Mouse (Mus musculus): ENCODE results near the gene Rpl32. TPM values are rescaled to one million over a fixed set of nuclear protein-coding genes. Genes with fewer than 3 reads are reported as not detected.

Rpl32 gene
- total RNA-seq, 2 experiments from 2014 or later: 471 to 520 TPM

GRCm38 (mm10) chr6:115821216-115821993 lies 12.9 kb upstream of the Rpl32 start:
- no peak for DNase-seq (ENCODE audit: extremely low spot score in 1 of 2, low spot score in 1 of 2)

DNA sequence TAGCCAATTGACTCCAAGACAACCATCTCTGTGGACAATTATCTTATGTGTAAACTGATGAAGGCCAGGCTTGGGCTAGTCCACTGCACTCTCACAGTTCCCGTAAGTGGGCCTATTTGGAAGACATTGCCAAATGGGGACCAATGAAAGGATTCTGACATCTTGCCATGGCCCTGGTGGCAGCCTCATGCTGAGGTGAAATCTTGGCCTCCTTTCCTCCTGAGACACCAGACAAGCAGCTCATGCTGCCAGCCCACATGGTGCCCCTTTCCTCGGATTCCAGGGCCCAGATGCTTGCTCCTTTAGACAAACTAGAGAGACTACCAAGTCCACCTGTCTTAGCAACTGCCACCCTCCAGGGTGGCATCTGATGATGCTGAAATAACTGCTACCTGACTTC lies 9.6 kb upstream of the Rpl32 start:
- DNase-seq (ENCODE audit: extremely low spot score in 1 of 2, low spot score in 1 of 2): no peak

GRCm38 (mm10) chr6:115815041-115815440 lies 6.5 kb upstream of the Rpl32 start:
- DNase-seq (ENCODE audit: extremely low spot score in 1 of 2, low spot score in 1 of 2): no peak

DNA sequence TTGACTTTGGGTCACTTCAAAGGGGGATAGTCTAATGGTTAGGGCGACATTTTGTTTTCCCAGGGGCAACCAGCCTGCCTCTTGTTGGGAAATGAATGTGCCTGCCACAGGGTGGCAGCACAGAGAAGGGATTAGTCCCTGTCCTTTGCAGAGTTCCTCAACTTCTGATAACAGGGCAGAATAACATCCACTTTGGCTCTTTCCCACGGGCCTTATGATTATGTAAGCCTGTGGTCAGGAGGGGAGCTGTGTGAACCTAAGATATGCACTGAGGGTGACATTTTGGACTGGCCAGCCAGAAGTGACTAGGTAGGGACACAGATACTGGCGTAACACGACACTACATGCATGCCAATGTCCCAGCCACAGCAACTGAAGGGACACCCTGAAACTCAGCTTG lies 5.6 kb upstream of the Rpl32 start:
- DNase-seq (ENCODE audit: extremely low spot score in 1 of 2, low spot score in 1 of 2): peak in 1 of 2 experiments; percentile 52

DNA sequence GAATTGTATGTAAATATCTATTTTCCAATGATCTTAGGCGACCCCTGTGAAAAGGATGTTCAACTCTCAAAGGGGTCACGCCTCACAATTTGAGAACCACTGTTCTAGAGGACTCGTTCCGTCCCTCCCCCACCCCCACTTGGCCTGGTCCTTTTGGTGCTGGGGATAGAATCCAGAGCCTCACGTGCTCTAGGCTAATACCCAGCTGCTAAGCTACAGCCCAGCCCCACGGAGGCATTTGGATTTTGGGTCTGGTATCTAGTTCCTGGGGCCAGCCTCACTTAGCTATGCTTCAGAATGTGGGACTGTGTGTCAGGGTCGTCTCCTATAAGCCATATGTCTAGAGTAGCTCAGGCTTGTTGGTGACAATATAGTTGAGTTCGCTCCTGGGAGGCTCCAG lies 3.1 kb upstream of the Rpl32 start:
- DNase-seq (ENCODE audit: extremely low spot score in 1 of 2, low spot score in 1 of 2): no peak

DNA sequence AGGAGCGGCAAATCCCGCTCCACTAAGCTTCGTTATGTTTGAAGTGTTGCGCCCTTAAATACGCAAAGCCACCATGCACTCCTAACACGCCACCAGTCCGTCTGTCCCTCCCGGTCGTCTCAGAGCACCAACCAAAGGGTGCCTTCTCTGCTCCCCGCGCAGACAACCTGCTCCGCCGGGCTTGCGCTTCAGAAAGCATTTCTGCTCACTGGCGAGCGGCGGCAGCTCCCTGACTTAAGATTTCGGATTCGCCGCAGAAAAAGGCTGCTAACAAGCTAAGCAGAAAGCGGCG lies 405 bp downstream of the Rpl32 start:
- DNase-seq (ENCODE audit: extremely low spot score in 1 of 2, low spot score in 1 of 2): peak; percentile 18 to 29

GRCm38 (mm10) chr6:115807464-115808195 lies 917 bp downstream of the Rpl32 start:
- no peak for DNase-seq (ENCODE audit: extremely low spot score in 1 of 2, low spot score in 1 of 2)

DNA sequence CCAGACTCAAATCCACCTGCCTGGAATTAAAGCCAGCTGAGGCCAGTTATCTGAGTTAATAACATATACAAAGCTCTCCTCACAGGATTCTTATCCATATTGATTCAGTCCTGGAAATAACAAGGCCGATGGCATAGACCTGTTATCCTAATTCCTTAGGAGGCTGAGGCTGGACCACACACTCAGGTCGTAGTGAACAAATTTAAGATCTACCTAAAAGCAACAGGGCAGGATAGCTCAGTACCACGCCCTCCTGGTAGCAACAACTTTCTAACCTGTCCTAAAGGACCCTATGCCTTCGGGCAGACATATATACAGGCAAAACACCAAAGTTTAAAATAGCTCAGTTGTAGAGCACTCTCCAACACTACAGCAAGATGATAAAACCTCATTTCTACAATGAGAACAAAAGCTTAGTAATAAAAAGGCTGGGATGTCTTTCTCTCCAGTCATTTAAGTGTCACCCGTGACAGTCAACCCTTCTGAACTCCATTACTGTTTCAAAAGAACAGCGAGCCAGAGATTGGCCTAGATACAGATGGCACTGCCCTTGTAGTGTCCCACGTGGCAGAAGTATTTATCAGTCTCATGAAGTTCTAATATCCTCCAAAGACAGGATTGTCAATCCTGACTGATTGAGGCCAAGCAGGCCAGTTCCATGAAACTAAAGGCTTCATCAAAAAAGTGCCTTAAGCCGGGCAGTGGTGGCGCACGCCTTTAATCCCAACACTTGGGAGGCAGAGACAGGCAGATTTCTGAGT lies 3.9 kb downstream of the Rpl32 start:
- DNase-seq (ENCODE audit: extremely low spot score in 1 of 2, low spot score in 1 of 2): no peak

GRCm38 (mm10) chr6:115803541-115804382 lies 4.8 kb downstream of the Rpl32 start:
- peak; percentile 40 to 73 for DNase-seq (ENCODE audit: extremely low spot score in 1 of 2, low spot score in 1 of 2)

- DNase-seq (ENCODE audit: extremely low spot score in 1 of 2, low spot score in 1 of 2): no peak
Observed at GRCm38 (mm10) chr6:115801811-115802210, 6.7 kb downstream of the Rpl32 start.

DNA sequence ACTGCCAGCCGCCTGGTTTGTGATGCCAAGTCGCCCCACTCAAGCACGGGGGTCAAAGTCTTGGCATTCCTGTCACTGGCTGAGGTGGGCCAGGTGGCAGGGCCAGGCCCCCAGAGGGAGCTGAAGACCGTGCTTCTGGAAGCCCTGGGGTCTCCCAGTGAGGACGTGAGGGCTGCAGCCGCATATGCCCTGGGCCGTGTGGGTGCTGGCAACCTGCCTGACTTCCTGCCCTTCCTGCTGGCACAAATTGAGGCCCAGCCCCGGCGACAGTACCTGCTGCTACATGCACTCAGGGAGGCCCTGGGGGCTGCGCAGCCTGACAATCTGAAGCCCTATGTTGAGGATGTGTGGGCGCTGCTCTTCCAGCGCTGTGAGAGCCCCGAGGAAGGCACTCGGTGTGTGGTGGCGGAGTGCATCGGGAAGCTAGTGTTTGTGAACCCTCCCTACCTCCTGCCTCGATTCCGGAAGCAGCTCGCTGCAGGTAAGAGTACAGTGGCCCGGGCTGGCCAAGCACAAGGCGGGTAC lies 15.8 kb downstream of the Rpl32 start:
- DNase-seq (ENCODE audit: extremely low spot score in 1 of 2, low spot score in 1 of 2): no peak

DNA sequence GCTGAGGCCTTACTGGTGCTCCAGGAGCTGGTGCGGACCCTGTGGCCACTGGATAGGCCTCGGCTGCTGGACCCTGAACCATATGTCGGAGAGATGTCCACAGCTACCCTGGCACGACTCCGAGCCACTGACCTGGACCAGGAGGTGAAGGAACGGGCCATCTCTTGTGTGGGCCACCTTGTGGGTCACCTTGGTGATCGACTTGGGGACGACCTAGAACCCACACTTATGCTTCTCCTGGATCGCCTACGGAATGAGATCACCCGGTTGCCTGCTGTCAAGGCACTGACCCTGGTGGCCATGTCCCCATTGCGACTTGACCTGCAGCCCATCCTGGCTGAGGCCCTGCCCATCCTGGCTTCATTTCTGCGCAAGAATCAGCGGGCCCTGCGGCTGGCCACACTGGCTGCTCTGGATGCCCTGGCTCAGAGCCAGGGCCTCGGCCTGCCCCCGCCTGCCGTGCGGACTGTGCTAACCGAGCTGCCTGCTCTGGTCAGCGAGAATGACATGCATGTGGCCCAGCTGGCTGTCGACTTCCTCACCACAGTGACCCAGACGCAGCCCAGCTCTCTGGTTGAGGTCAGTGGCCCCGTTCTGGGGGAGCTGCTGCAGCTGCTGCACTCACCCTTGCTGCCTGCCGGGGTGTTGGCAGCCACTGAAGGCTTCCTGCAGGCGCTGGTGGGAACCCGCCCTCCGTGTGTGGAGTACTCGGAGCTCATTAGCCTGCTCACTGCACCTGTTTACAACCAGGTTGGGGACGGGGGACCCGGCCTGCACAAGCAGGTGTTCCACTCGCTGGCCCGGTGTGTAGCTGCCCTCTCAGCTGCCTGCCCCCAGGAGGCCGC lies 16.5 kb downstream of the Rpl32 start:
- no peak for DNase-seq (ENCODE audit: extremely low spot score in 1 of 2, low spot score in 1 of 2)

DNA sequence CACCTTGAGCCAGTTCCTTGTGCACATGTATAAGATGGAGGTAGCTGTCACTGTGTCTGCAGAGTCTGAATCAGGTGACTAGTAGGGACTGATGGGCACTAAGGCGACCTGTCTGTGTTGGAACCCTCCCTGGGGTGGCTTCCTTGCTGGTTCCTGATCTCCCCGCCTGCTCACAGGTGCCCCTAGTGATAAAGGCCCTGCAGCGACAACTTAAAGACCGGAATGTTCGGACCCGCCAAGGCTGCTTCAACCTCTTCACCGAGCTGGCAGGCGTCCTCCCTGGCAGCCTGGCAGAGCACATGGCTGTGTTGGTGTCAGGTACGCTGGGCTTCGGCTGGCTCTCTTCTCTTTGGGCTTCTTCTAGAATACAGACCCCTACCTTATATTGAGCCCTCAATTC lies 17.5 kb downstream of the Rpl32 start:
- DNase-seq (ENCODE audit: extremely low spot score in 1 of 2, low spot score in 1 of 2): no peak

DNA sequence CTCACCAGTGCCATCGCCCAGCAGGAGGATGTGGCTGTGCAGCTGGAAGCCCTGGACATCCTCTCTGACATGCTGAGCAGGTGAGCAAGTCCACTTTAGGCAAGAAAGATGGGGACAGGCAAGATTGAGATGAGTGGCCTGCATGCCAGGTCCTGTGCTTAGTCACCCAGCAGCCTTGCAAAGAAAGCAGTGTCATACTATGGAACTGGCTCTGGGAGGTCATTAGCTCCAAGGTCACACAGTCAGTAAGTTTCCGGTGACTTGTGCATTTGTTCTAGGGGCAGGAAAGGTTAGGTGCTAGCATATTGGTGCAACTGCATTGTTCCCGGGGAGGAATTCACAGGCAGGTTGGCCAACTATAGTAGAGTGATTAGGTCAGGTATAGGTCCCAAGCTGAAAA lies 25.8 kb downstream of the Rpl32 start:
- no peak for DNase-seq (ENCODE audit: extremely low spot score in 1 of 2, low spot score in 1 of 2)

DNA sequence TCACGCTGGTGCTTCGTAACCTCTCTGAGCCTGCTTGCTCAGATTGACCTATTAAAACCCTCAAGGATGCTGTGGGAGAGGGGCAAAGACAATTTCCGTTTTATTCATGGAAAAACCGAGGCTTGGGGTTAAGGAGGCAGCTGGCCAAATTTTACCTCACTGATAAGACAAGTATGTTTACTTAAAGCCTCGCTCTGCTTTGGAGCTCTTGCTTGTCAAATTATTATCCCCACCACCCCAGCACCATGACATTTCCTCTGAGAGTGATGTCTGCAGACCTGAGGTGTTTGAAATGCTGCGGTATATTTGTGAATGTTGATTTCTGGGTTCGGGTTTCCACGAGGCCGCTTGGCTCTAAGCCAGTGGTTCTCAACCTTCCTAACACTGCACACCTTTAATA lies 32.2 kb downstream of the Rpl32 start:
- no peak for DNase-seq (ENCODE audit: extremely low spot score in 1 of 2, low spot score in 1 of 2)

DNA sequence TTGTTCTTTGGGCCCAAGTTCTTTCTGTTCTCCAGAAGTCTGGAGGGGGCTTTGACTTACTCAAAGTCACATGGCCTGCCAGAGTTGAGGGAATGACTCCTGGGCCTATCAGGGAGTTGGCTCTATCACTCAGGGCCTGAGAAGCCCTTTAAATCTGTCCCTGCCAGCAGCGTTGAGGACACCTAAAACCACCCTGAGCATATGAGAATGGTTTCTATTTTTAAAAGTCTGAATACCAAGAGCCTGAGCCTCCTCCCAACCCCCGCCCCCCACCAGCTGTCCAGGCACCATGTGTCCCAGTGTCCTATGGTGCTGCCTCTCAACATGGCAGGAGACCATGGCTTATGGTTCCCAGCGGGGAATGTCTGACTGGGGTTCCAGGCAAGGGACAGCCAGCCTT lies 32.7 kb downstream of the Rpl32 start:
- DNase-seq (ENCODE audit: extremely low spot score in 1 of 2, low spot score in 1 of 2): no peak

DNA sequence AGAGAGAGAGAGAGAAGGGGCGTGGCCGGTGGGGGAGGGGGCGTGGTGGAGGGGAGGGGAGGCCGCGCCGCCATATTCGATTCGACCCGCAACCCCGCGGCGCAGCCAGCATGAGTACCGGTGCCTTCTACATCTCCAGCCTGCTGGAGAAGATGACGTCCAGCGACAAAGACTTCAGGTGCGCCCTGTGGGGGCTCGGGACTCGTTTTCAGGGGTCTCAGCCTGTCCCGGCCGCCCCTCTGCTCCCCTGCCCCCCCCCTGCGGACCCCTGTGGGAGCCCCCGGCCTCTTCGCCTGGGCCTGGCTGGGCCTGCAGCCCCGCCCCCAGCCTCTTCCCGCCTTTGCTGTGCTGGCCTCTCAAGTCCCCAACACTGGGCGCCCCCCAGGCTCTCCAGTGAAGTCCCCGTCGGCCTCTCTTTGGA lies 34.0 kb downstream of the Rpl32 start, which contains the start of gene Cand2:
Gene Cand2 (plus strand): TSS at position 38 of the 421 bp plus-strand sequence.
- peak; percentile 17 to 37 for DNase-seq (ENCODE audit: extremely low spot score in 1 of 2, low spot score in 1 of 2)

DNA sequence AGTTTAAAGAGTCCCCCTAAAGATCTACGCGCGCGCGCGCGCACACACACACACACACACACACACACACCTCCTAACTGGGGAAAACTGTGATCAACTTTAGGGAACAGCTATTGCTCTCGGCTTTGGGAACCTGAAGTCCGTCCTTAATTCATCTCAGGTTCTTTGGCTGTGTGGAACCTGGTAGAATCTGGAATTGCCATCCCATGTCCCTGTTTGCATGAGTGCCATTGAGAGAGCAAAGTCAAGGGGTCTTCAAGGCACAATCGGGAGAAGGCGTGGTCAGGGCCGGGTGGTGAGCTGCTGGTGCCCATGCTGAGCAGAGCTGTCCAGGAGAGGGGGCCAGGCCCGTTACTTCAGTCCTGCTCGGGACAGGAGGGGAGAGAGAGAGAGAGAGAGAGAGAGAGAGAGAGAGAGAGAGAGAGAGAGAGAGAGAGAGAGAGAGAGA lies 34.6 kb downstream of the Rpl32 start:
- DNase-seq (ENCODE audit: extremely low spot score in 1 of 2, low spot score in 1 of 2): no peak

GRCm38 (mm10) chr6:115772604-115773003 lies 35.9 kb downstream of the Rpl32 start:
- no peak for DNase-seq (ENCODE audit: extremely low spot score in 1 of 2, low spot score in 1 of 2)
